Mouse (Mus musculus) bone marrow macrophage, adult 2 months (primary cell): ENCODE data around the gene Jmjd1c.

Experiments used
- CTCF ChIP-seq: IDR thresholded peaks from 2 replicates; pipeline ENCODE4 v1.5.1; 2012; ENCODE audit warnings: low read depth, mild to moderate bottlenecking, low read length, moderate library complexity
- POLR2A ChIP-seq: IDR thresholded peaks from 2 replicates; pipeline ENCODE4 v1.6.1; 2012; ENCODE audit warnings: mild to moderate bottlenecking, low read depth, low read length, borderline replicate concordance

DNA sequence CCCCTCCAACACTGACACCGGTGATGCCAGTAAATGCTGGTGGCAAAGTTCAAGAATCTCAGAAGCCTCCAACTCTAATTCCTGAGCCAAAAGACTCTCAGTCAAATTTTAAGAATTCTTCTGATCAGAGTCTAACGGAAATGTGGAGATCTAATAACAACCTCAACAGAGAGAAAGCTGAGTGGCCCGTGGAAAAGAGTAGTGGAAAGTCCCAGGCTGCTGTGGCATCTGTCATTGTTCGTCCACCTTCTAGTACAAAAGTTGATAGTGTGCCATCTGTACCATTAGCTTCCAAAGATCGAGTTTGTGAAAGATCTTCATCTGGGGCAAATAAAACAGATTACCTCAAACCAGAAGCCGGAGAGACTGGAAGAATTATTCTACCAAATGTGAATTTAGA is 129.6 kb downstream of the Jmjd1c start:
- TF ChIP-seq POLR2A = no peak
- no peak for TF ChIP-seq CTCF
